ENCODE assay signal across 11 mouse cellular contexts in the genomic region with DNA sequence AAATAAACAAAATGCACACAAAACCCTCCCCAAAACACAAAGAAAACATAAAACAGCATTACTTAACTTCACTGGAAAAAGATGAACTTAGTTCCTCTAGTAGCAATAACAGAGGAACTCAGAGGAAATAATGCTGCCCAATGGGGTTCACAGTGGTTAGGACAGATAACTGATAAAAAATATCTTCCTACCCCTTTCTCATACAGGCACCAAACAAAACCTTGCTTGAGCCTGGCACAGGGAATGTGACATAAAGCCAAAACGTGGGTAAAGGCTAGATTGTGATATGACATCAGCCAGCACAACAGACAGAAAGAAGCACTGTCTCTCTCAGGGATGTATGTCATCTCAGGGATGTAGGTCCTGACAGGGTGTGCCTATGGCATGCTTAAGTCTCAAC.
"Had no signal": no experiment of that assay in that cellular context is flagged by ENCODE, and none has a peak within 500 bp of the region (broad histone marks: within the 10 kb centered on the region; RNA-seq: fewer than 3 reads in every experiment).

No protein-coding gene starts in this region.

- DNase-seq: liver, postnatal 0 days; lung, adult 2 months; lung, postnatal 14 days; lung, postnatal 36 days; right cerebral cortex, postnatal 14 days; thymus, adult 2 months; thymus, postnatal 25 days; thymus, postnatal 4 days had no signal

- ATAC-seq: liver, postnatal 0 days; lung, postnatal 0 days; midbrain, embryonic 13.5 days; midbrain, embryonic 15.5 days had no signal
